Mouse (Mus musculus) MEL-GATA-1-ER (cell line): Measurements from ENCODE around the gene Mrps18a.

Source experiments
- DNase-seq: peaks from one replicate; pipeline ENCODE4 v3.0.0-alpha.2; 2012; ENCODE audit warnings: low read depth; ENCODE audit errors: extremely low read depth

The Mrps18a gene

GRCm38 (mm10) chr17:46110402-46111289, at the start of gene Mrps18a:
Gene Mrps18a, plus strand, starts transcription at chr17:46110986.
- DNase-seq, result peak; percentile 55

DNA sequence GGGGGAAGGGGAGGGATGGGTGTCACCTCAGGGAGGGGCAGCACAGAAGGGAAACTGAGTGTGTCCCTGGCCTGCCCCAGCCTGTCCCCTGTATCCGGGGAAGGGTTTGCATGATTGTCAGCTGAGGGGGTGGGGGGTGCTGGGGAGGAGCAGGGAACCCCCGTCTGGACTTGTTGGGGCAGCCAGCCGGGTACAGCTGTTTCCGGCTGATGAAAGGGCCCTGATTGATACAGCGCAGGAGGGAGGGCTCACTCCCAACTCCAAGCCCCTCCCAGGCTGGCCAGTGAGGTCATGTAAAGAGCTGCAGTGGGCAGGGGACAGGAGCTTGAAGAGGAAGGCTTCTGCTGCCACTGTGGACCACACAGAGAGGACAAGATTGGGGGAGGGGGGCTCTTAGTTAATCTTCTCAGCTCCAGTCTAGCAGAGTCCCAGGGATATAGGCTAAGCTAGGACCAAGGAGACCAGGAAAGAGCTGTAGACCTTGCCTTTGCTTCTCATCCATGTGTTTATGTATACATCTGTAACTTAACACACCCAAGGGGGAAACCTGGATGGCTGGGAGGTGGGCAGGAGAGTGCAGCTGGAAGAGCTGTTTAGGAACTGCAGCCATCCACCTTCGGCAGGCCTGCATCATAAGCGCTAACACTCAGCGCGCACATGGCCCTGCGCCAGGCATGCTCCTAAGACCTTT, 47.4 kb upstream of the Mrps18a start:
- DNase-seq, result no peak

DNA sequence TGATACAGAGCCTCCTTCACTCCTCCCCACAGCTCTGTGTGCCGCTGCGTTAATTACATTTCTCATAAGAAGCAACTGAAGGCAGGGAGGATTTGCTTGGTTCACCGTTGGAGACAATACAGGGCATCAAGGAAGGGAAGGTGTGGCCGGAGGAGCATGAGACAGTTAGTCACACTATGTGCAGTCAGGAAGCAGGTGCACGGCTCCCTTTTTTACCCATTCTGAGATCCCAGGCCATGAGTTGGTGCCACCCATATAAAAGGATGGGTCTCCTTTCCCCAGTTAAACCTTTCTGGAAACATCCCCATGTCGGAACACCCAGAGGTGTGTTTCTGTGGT, 46.8 kb upstream of the Mrps18a start:
- DNase-seq, result no peak

GRCm38 (mm10) chr17:46070046-46070445, 40.7 kb upstream of the Mrps18a start:
- no peak for DNase-seq

- no peak for DNase-seq
Observed at GRCm38 (mm10) chr17:46071531-46071930, 39.3 kb upstream of the Mrps18a start.

DNA sequence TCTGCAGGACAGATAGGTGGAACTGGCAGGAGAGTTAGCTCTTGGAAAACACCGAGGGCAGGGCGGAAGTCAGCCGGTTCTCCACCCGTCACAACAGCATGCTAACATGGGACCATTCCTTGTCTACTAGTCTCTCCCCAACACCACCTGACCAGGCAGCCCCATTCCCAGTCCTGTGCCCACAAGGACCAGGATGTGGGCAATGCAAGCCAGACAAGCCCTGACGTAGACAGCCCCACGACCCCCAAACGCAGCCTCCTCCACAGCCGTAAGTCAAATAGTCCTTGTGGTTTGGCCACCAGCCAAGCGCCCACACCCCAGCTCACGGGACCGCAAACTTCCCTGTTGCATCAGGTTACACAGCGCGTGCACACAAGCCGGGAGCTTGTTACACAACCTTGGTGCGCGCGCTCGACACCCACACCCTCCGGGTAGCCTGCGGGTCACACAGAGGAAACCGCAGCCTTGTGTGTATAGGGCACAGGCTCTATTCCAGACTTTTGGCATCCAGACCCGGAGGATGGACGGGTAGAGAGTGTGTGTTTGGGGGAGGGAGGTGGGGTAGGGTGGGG, 37.0 kb upstream of the Mrps18a start:
- DNase-seq, result peak; percentile 89

- DNase-seq, result peak; percentile 61
Observed at GRCm38 (mm10) chr17:46074398-46075115, 36.2 kb upstream of the Mrps18a start.

DNA sequence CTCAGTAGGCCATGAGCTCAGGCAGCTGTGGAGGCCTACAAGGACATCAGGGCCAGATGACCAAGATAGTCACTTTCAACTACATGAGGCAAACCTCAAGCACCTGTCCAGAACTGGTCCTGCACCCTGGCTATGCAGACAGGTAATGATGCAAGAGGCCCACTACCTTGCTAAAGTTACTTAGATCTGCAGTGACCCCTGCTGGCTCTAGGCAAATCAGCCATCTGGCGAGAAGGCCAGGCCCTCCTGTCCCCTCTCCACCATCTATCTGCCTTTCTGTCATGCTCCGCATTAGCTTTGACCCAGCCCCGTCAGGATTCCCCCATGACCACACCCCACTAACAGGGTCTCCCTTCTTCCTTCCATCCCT, 35.7 kb upstream of the Mrps18a start:
- peak; percentile 47 for DNase-seq

DNA sequence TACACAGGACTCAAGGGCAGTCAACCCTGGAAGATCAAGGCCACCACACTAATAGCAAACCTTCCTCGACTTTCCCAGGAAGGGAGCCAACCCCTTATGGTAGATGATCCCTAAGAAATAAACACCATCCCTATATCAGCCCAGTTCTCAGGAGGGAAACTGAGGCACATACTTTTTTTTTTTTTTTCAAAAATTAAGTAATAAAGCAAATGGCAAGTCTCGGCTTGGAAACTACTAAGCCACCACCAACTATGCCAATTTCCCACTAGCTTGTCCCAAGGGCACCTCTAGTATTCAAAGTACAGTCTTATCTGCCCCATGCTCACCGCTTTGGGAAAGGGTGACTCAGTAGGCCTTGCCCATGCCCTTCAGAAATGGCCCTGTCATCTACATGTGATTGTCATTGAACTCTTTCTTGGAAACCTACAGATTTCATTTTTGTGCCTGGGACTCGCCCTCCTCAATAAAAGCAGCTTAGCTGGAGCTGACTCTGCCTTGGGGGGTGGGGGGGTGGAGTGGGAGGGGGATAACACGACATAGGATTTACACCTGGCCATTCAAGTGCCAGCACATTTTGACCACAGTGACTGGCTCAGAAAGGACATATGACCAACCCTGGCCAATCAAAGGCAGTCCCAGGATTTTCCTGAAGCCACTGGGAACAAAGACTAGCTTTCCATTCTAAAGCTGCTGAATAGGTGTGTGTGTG, 35.1 kb upstream of the Mrps18a start:
- DNase-seq, result no peak

DNA sequence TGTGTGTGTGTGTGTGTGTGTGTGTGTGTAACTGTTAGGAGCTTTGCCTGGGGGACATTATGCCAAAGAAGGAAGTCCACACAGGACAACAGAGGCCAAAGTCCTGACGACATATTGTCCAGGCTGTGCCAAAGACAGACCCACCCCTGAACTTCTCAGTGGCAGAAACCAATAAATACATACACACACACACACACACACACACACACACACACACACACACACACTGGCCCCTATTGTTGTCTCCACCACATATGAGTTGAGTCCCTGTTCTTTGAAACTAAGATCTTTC, 34.6 kb upstream of the Mrps18a start:
- no peak for DNase-seq

DNA sequence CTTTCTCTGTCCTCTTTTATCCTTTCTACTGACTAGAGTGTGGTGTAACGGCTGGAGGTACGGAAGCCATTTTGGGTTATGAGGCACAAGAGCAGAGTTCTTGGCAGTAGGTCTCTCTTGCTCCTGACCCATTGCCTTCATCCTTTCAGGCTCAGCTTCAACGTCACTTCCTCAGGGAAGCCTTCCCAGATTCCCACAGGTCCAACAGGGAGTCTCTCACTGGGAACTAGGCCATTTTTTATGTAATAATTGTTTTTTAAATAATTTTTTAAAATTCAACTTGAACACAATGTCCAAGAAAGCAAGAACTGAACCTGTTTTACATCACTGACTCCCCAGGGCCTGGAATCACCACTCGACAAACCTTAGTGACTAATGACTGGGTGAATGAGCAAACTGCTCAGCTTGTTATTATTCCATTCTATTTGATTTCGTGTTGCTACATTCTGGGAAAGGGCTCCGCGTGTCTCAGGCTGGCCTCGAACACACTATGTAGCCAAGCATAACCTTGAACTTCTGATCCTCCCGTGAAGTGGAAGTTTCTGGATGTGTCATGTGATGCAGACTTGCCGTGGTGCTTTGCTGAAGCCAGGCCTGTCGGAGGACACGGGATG, 32.8 kb upstream of the Mrps18a start:
- DNase-seq, result no peak

DNA sequence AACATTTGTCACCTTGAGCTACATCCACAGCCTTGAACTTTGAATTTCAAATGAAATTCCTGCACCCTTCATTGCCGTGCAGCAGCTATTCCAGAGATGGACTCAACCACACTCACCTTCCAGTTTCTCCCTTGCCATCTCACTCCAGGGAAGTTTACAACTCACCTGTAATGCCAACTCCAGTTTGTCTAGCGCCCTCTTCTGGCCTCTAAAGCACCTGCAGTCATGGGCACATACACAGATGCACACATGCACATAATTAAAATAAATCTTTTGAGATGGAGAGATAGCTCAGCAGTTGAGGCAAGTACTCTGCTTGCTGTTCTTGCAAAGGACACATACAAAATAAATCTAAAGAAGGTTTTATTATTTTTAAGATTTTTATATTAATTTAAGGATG, 31.7 kb upstream of the Mrps18a start:
- no peak for DNase-seq

- DNase-seq, result no peak
Observed at GRCm38 (mm10) chr17:46080388-46080787, 30.4 kb upstream of the Mrps18a start.

- DNase-seq, result no peak
Observed at GRCm38 (mm10) chr17:46081042-46081441, 29.7 kb upstream of the Mrps18a start.

- DNase-seq, result no peak
Observed at GRCm38 (mm10) chr17:46081657-46082056, 29.1 kb upstream of the Mrps18a start.

DNA sequence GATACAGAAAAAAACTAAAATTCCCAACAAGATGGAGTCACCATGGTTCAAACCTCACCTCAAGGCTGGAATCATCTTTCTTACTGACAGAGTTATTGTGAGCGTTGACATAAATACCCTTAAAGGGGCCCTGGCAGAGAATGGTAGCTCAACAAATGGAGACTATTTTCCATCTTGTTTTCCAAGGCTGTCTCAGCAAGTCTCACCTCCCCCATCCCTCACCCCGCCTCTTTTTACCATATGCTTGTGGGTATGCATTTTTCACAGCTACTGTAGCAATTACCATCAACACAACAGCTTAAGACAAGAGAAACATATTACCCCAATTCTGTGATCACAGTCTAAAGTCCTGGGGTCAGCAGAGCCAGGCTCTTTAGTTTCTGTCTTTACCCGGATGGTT, 27.4 kb upstream of the Mrps18a start:
- DNase-seq, result no peak

GRCm38 (mm10) chr17:46084091-46084501, 26.7 kb upstream of the Mrps18a start:
- DNase-seq, result peak; percentile 16

- no peak for DNase-seq
Observed at GRCm38 (mm10) chr17:46086341-46086870, 24.4 kb upstream of the Mrps18a start.

GRCm38 (mm10) chr17:46091351-46091750, 19.4 kb upstream of the Mrps18a start:
- no peak for DNase-seq

DNA sequence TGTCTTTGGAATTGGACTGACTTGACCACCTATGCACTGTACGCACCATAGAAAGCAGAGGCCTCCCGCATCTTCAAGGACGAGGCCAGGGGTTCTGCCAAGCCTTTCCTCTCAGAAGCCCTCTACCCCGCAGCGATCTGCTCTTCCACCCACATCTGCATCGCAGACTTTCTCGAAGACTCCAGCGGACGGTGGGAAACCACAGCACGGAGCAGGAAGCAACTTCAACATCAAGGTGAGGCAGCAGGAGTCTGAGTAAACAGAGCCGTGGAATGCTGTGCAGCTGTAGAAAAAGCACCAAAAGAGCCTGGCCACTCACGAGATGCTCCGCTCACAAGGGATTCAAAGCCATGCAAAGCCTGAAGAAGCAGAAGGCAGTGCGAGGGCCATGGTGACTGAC, 18.9 kb upstream of the Mrps18a start:
- no peak for DNase-seq

- peak; percentile 6 for DNase-seq
Observed at GRCm38 (mm10) chr17:46098525-46098924, 12.3 kb upstream of the Mrps18a start.
